Mouse (Mus musculus): ENCODE measurements around the gene Stac2.

GRCm38 (mm10) chr11:98024516-98024915 lies 28.7 kb downstream of the Stac2 start:
- TF ChIP-seq POLR2A (IDR thresholded peaks at IDR 0.05; ENCODE audit: control insufficient read depth, low read depth, low read length) (no peak), CTCF (IDR thresholded peaks at IDR 0.05; ENCODE audit: control insufficient read depth, insufficient read depth, insufficient replicate concordance, low read depth, low read length) (no peak)
